Mouse (Mus musculus) retina, postnatal 1 day (tissue): ENCODE data around the gene Pld1.
"Not testable (repeated sequence)": the region's sequence is repeated elsewhere in the genome, so short reads cannot be mapped to it uniquely, and the experiment has no call there.

ENCODE experiments used
- DNase-seq: peaks from one replicate; pipeline ENCODE4 v3.0.0-alpha.2; 2012

The Pld1 gene

DNA sequence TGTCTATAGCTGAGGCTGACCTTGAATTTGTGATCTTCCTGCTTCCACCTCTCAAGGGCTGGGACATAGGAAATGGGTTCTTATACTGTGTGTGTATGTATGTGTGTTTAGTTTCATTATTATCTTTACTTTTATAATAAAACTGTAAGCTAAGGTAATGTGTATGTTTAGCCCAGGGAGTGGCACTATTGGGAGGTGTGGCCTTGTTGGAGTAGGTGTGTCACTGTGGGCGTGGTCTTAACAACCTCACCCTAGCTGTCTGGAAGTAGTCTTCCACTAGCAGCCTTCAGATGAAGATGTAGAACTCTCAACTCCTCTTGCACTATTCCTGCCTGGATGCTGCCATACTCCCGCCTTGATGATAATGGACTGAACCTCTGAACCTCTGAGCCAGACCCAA, 6.9 kb downstream of the Pld1 start:
- DNase-seq = not testable (repeated sequence)

DNA sequence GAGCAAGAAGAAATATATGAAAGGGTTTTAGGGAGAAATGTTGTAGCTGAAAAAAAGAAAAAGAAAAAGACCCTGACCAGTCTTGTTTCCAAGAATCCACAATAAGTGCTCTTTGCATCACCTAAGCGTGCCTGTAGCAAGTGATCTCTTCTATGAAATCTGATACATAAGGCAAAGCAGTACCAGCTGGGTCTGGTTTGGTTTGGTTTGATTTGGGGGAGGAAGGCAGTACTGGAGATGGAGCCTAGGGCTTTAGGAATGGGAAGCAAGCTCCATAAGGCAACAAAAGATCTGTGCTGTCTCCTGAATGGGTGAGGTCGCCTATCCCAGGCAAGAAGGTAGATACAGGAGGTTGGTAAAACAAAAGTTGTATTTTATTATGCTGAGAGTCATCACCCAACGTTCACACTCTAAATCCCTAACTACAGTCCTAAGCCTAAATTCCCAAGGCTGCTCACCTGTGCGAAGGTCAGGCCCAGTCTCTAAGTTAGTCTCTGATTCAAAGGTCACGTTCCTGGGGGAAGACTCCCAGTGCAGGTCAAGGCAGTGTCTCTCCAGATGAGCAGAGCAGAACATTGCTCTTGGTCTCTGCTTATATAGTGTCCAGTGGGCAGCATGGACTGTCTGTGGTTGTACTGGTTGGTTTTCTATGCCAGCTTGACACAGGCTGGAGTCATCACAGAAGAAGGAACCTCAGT, 10.8 kb downstream of the Pld1 start:
- no peak for DNase-seq

- no peak for DNase-seq
Observed at GRCm38 (mm10) chr3:27949873-27950250, 11.4 kb downstream of the Pld1 start.

- no peak for DNase-seq
Observed at GRCm38 (mm10) chr3:27950726-27951125, 12.2 kb downstream of the Pld1 start.

- DNase-seq = no peak
Observed at GRCm38 (mm10) chr3:27951721-27952120, 13.2 kb downstream of the Pld1 start.

DNA sequence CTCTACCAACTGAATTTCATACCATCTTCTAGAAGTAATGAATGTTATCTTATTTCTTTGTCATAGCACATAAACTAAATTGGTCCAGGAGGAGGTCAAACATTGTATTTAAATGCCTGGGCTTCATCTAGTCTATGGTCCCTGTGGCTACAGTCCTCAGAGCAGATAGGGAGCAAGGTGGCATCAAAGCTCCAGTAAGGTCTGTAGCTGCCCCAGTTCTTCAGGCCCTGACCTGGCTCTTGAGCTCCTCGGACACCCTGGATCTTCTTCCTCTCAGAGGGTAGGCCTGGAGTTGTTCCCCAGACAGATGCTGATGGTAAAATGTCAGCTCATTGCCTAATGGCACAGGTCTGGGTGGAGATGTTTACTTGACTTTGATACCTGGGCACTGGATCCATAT, 17.5 kb downstream of the Pld1 start:
- no peak for DNase-seq

- no peak for DNase-seq
Observed at GRCm38 (mm10) chr3:27959221-27959620, 20.7 kb downstream of the Pld1 start.

GRCm38 (mm10) chr3:27961162-27961561, 22.7 kb downstream of the Pld1 start:
- DNase-seq = no peak

GRCm38 (mm10) chr3:27963795-27964201, 25.3 kb downstream of the Pld1 start:
- DNase-seq = peak; percentile 76

DNA sequence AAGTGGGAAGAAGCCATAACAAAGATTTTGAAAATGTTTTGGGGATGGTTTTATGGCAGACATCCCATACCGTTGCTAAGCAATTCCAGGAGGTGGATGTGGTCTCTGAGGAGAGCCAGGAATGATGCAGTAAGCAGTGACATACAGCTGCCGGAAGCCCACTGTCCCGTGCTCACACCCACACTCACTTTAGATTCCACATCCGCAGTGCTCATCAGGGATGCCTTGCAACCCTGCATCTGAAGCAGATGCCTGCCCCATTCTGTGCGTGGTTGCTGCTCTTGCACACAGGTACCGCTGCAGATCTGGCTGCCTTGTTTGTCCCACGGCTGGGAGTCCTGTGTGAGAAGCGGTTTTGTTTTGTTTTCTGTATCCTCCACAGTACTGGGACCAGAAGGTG, 30.2 kb downstream of the Pld1 start:
- DNase-seq = no peak

GRCm38 (mm10) chr3:27973936-27974335, 35.4 kb downstream of the Pld1 start:
- no peak for DNase-seq

GRCm38 (mm10) chr3:27974981-27975380, 36.5 kb downstream of the Pld1 start:
- DNase-seq = no peak

GRCm38 (mm10) chr3:27976931-27977544, 38.5 kb downstream of the Pld1 start:
- no peak for DNase-seq

- peak; percentile 78 for DNase-seq
Observed at GRCm38 (mm10) chr3:27978030-27978723, 39.7 kb downstream of the Pld1 start.

DNA sequence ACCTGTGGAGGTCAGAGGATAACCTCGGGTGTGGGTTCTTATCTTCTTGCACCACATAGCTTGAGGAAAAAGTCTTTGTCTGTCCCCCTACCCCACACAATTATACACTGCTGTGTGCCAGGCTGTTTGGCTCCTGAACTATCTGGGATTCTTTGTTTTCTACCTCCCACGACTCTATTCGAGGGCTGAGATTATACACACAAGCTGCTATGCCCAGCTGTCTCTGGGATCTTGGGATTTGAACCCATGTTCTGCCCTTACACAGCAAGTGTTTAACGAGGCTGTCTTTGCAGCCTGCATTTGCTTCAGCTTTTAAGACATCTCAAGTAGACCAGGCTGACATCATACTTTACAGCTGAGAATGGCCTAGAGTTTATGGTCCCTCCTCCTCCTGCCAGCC, 43.1 kb downstream of the Pld1 start:
- DNase-seq = no peak

GRCm38 (mm10) chr3:27982436-27983017, 44.0 kb downstream of the Pld1 start:
- DNase-seq = peak; percentile 83

GRCm38 (mm10) chr3:27983274-27983673, 44.8 kb downstream of the Pld1 start:
- no peak for DNase-seq

- peak; percentile 91 for DNase-seq
Observed at GRCm38 (mm10) chr3:27983935-27984577, 45.6 kb downstream of the Pld1 start.

DNA sequence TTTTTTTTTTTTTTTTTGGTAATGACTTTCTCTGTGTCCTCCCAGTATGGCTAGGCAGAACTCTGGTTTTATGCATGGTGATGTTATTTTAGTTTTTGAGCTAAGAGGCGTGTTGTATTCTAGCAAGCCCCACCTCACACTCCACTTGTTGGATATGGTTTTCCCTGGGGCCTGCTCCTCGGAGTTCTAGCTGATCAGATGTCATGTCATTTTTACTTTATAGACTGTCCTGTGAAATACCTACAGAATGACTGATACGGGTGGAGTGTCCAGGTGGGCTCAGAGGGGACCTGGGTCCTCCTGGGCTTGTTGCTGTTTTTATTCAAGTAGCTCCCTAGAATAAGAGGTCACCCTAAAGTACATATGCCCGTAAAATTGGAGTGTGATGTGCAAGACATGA, 46.1 kb downstream of the Pld1 start:
- DNase-seq = no peak

GRCm38 (mm10) chr3:27985344-27985743, 46.8 kb downstream of the Pld1 start:
- DNase-seq = no peak

DNA sequence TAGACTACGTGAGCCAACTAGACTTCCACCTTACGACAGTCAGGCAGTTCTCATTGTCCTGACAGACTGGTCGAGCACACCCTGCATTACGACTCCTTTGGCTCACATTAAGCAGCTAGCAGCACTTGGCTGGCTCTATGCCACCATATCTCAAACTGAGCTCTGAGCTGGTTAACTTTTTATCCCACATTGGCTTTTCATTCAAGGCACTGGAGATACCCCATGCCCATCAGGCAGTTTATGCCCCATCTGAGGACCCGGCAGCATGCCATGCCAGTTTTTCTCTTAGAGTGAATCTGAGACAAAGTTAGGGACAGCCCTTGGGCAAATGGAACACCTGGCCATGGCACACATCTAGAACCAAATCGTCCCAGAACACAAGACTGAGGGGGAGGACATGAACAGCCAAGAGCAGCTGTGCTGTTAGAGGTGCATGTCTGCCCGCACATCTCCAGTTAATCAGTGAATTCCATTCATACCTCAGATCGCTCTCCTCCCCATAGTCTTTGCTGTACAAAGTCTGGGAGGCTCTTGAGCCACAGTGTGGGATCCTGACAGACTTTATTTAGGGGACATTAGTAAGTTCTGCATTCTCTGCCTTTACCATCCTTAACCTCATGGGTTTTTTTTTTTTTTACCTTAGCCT, 49.5 kb downstream of the Pld1 start:
- no peak for DNase-seq

DNA sequence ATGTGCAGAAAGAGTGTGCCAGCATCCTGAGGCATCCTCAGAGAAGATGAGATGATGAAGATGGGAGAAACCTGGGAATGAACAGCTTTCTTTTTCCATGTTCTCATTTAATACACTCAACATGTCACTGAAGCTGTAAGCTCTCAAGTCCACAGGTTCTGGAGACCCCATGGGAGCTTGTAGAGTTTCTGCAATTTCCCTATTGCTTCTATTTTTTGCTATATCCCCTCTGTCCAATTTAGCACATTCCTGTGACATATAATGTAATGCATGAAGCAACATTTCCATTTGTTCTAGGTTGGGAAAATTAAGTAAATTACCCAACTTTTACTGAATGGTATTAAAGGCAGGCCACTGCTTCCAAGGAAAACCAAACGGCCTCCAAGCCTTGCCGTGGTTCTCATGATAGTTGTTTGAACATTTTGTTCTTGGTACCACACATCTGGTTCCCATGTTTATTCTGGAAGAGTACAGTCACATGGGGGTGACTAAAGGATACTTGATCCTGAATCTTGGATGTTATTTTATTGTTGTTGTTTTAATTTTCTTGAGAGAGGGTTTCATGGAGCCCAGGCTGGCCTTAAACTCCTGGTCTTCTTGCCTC, 52.7 kb downstream of the Pld1 start:
- no peak for DNase-seq
